ENCODE assay signal across 9 mouse cellular contexts in genomic region chr2:180952731-180953171, GRCm38 (mm10). TPM values are rescaled to one million over a fixed set of nuclear protein-coding genes. Genes with fewer than 3 reads are reported as not detected.
DNase-seq lines count a peak whose midpoint lies in the region; ATAC-seq and TF ChIP-seq lines count a peak whose summit lies in the region.
"Had no signal": no experiment of that assay in that cellular context is flagged by ENCODE, and none has a peak within 500 bp of the region (broad histone marks: within the 10 kb centered on the region; RNA-seq: fewer than 3 reads in every experiment).

No protein-coding gene starts in this region.

- intact Hi-C loops in left cerebral cortex, postnatal 4 days (cut with DNase I) = no loop called here

- H3K4me1 ChIP-seq in heart, embryonic 13.5 days = peaks cover 44% of the 10 kb centered on the region
- H3K4me1 ChIP-seq in ES-E14 (ENCODE audit: control insufficient read depth in 2 of 2, insufficient read depth in 2 of 2, low read length in 2 of 2, poor library complexity in 1 of 2) = peaks cover 4 to 37% of the 10 kb centered on the region in 2 experiments; a peak in 3 of 4 replicates
- peaks cover 52% of the 10 kb centered on the region for H3K4me1 ChIP-seq in forebrain, embryonic 12.5 days
- H3K4me1 ChIP-seq in stomach, postnatal 0 days (replicated peaks; ENCODE audit: control insufficient read depth, insufficient read depth) = peaks cover 4% of the 10 kb centered on the region; the same call in 1 of the 2 replicates

- H3K36me3 ChIP-seq in heart, embryonic 13.5 days = no peaks in the 10 kb centered on the region
- H3K36me3 ChIP-seq in ES-E14 (ENCODE audit: control insufficient read depth, insufficient read depth, low read length, poor library complexity, severe bottlenecking) = no peaks in the 10 kb centered on the region
- no peaks in the 10 kb centered on the region for H3K36me3 ChIP-seq in forebrain, embryonic 12.5 days (replicated peaks)
- no peaks in the 10 kb centered on the region for H3K36me3 ChIP-seq in stomach, postnatal 0 days (ENCODE audit: control insufficient read depth, insufficient read depth, low read length)

- peaks cover 55% of the 10 kb centered on the region for H3K27me3 ChIP-seq in heart, embryonic 13.5 days (replicated peaks)
- peaks cover 14% of the 10 kb centered on the region for H3K27me3 ChIP-seq in forebrain, embryonic 12.5 days
- H3K27me3 ChIP-seq in stomach, postnatal 0 days (ENCODE audit: control insufficient read depth, insufficient read depth, low read length) = no peaks in the 10 kb centered on the region

- 15% methylated on average over 9 of the region's 9 CpGs for WGBS in heart, embryonic 13.5 days
- WGBS in forebrain, embryonic 12.5 days = 1% methylated on average over 9 of the region's 9 CpGs
- WGBS in stomach, postnatal 0 days = 24% methylated on average over 9 of the region's 9 CpGs

- peak overlapping the region; percentile 82 for H3K9ac ChIP-seq in heart, embryonic 13.5 days
- 0 out of 2 replicates have a peak overlapping the region, but pooled peaks have one; percentile 9 for H3K9ac ChIP-seq in ES-E14 (ENCODE audit: insufficient read depth, low read depth, low read length, poor library complexity, severe bottlenecking)
- peak overlapping the region; percentile 63 for H3K9ac ChIP-seq in forebrain, embryonic 12.5 days
- H3K9ac ChIP-seq in stomach, postnatal 0 days (ENCODE audit: low read length) = 0 out of 2 replicates have a peak overlapping the region, but pooled peaks have one; percentile 4

- H3K27ac ChIP-seq in heart, embryonic 13.5 days (replicated peaks) = peak overlapping the region; percentile 79
- peak overlapping the region; percentile 78; the same call in 1 of the 2 replicates for H3K27ac ChIP-seq in ES-E14 (ENCODE audit: insufficient read depth, low read depth, low read length, poor library complexity, severe bottlenecking)
- peak overlapping the region; percentile 96 for H3K27ac ChIP-seq in forebrain, embryonic 12.5 days
- 0 out of 2 replicates have a peak overlapping the region, but pooled peaks have one; percentile 56 for H3K27ac ChIP-seq in stomach, postnatal 0 days (replicated peaks)

- TF ChIP-seq CTCF in stomach, postnatal 0 days (IDR thresholded peaks at IDR 0.05; ENCODE audit: low read depth) = no peak

- no peaks in the 10 kb centered on the region for H3K9me3 ChIP-seq in heart, embryonic 13.5 days
- no peaks in the 10 kb centered on the region for H3K9me3 ChIP-seq in ES-E14 (ENCODE audit: control insufficient read depth, insufficient read depth, low read depth, low read length)
- no peaks in the 10 kb centered on the region for H3K9me3 ChIP-seq in forebrain, embryonic 12.5 days
- H3K9me3 ChIP-seq in stomach, postnatal 0 days (ENCODE audit: control insufficient read depth, low read length) = no peaks in the 10 kb centered on the region

- peak overlapping the region; percentile 69 for H3K4me3 ChIP-seq in heart, embryonic 13.5 days
- H3K4me3 ChIP-seq in ES-E14 (ENCODE audit: insufficient read depth in 1 of 2, low read depth in 1 of 2, low read length in 2 of 2, poor library complexity in 1 of 2, severe bottlenecking in 1 of 2) = no peak overlapping the region
- H3K4me3 ChIP-seq in forebrain, embryonic 12.5 days (replicated peaks) = peak overlapping the region; percentile 66
- H3K4me3 ChIP-seq in stomach, postnatal 0 days (ENCODE audit: low read depth, low read length) = peak overlapping the region; percentile 51

- H3K4me2 ChIP-seq in heart, embryonic 13.5 days = peak overlapping the region; percentile 91
- peak overlapping the region; percentile 87 for H3K4me2 ChIP-seq in forebrain, embryonic 12.5 days
- H3K4me2 ChIP-seq in stomach, postnatal 0 days (replicated peaks; ENCODE audit: low read depth) = peak overlapping the region; percentile 82

- no peak for ATAC-seq in heart, embryonic 13.5 days (ENCODE audit: extremely low read depth, insufficient number of reproducible peaks, low FRiP score, low TSS enrichment)
- peak; percentile 66 for ATAC-seq in forebrain, embryonic 12.5 days (ENCODE audit: low FRiP score)
- ATAC-seq in stomach, postnatal 0 days (ENCODE audit: low FRiP score, low TSS enrichment) = no peak

- in situ Hi-C loops in ES-E14 (cut with MboI; ENCODE audit: low sequenced_read_pairs in 2 of 2, unreplicated experiment in 2 of 2) = no loop called here

- DNase-seq in heart, adult 11 months = no peak
- peak; percentile 50 for DNase-seq in ES-E14 (ENCODE audit: low read depth, low spot score)
- DNase-seq in left cerebral cortex, postnatal 4 days = peak; percentile 74
- DNase-seq in stomach, postnatal 0 days (ENCODE audit: low spot score) = no peak
- no peak for DNase-seq in urinary bladder, postnatal 10 days (ENCODE audit: low spot score)
- DNase-seq in adrenal gland, adult (ENCODE audit: inconsistent age in 2 of 2, low spot score in 1 of 2) = no peak

- no peak for TF ChIP-seq EP300 in stomach, postnatal 0 days (optimal IDR thresholded peaks at IDR 0.05)

TF ChIP-seq in ES-E14, 5 proteins besides CTCF, POLR2A, EP300 and RAD21:
- TF ChIP-seq ZNF384 (IDR thresholded peaks at IDR 0.05; ENCODE audit: low read depth, low read length) (peak; percentile 95), MAFK (IDR thresholded peaks at IDR 0.05; ENCODE audit: insufficient read depth, low read depth, low read length) (no peak)
TF ChIP-seq in ES-E14: peak in this region for 1.

RNA-seq across cellular contexts. Expression of gene Nkain4, which starts 1.7 kb away (rescaled TPM):
- polyA plus RNA-seq in heart, embryonic 13.5 days (2015; fragmentation: Nextera tagmentation; extraction: Ambion mirVana) = 47.3 and 49.3 TPM in 2 replicates
- 7.8 and 12.4 TPM in 2 replicates for total RNA-seq in ES-E14 (2012; rRNA removed)
- polyA plus RNA-seq in forebrain, embryonic 12.5 days (2016; fragmentation: Nextera tagmentation; extraction: Ambion mirVana) = 39.4 and 43.5 TPM in 2 replicates
- total RNA-seq in left cerebral cortex, postnatal 4 days (2021) = 10 to 100 TPM; 31.0 to 33.5 TPM
- polyA plus RNA-seq in stomach, postnatal 0 days (2015; fragmentation: Nextera tagmentation; extraction: Ambion mirVana) = 42.7 and 44.0 TPM in 2 replicates

RNA-seq across cellular contexts. Expression of gene Arfgap1, which starts 14.3 kb away (rescaled TPM):
- 80.0 and 82.9 TPM in 2 replicates for polyA plus RNA-seq in heart, embryonic 13.5 days (2015; fragmentation: Nextera tagmentation; extraction: Ambion mirVana)
- total RNA-seq in ES-E14 (2012; rRNA removed) = 46.7 and 55.0 TPM in 2 replicates
- polyA plus RNA-seq in forebrain, embryonic 12.5 days (2016; fragmentation: Nextera tagmentation; extraction: Ambion mirVana) = 85.2 and 87.7 TPM in 2 replicates
- 100 to 1,000 TPM; 103 to 119 TPM for total RNA-seq in left cerebral cortex, postnatal 4 days (2021)
- polyA plus RNA-seq in stomach, postnatal 0 days (2015; fragmentation: Nextera tagmentation; extraction: Ambion mirVana) = 45.1 and 45.2 TPM in 2 replicates

RNA-seq across cellular contexts. Expression of gene Birc7, which starts 23.9 kb away (rescaled TPM):
- polyA plus RNA-seq in heart, embryonic 13.5 days (2015; fragmentation: Nextera tagmentation; extraction: Ambion mirVana) = 0.44 and 0.47 TPM in 2 replicates
- 2.1 and 3.7 TPM in 2 replicates for total RNA-seq in ES-E14 (2012; rRNA removed)
- polyA plus RNA-seq in forebrain, embryonic 12.5 days (2016; fragmentation: Nextera tagmentation; extraction: Ambion mirVana) = 0.11 and 0.41 TPM in 2 replicates
- not detected for total RNA-seq in left cerebral cortex, postnatal 4 days (2021)
- polyA plus RNA-seq in stomach, postnatal 0 days (2015; fragmentation: Nextera tagmentation; extraction: Ambion mirVana) = 0.06 and 0.11 TPM in 2 replicates
- polyA plus RNA-seq: liver, embryonic 16.5 days had no signal

RNA-seq across cellular contexts. Expression of gene Ythdf1, which starts 32.0 kb away (rescaled TPM):
- polyA plus RNA-seq in heart, embryonic 13.5 days (2015; fragmentation: Nextera tagmentation; extraction: Ambion mirVana) = 31.8 and 34.0 TPM in 2 replicates
- 53.8 and 58.4 TPM in 2 replicates for total RNA-seq in ES-E14 (2012; rRNA removed)
- 62.6 and 64.5 TPM in 2 replicates for polyA plus RNA-seq in forebrain, embryonic 12.5 days (2016; fragmentation: Nextera tagmentation; extraction: Ambion mirVana)
- total RNA-seq in left cerebral cortex, postnatal 4 days (2021) = 10 to 100 TPM; 54.8 to 66.4 TPM
- polyA plus RNA-seq in stomach, postnatal 0 days (2015; fragmentation: Nextera tagmentation; extraction: Ambion mirVana) = 26.2 and 27.6 TPM in 2 replicates

RNA-seq across cellular contexts. Expression of gene Col20a1, which starts 33.6 kb away (rescaled TPM):
- 0.24 and 0.33 TPM in 2 replicates for polyA plus RNA-seq in heart, embryonic 13.5 days (2015; fragmentation: Nextera tagmentation; extraction: Ambion mirVana)
- 0.80 and 0.90 TPM in 2 replicates for total RNA-seq in ES-E14 (2012; rRNA removed)
- 0.45 and 0.51 TPM in 2 replicates for polyA plus RNA-seq in forebrain, embryonic 12.5 days (2016; fragmentation: Nextera tagmentation; extraction: Ambion mirVana)
- under 1 TPM; 0.50 to 0.87 TPM for total RNA-seq in left cerebral cortex, postnatal 4 days (2021)
- 0.98 and 1.3 TPM in 2 replicates for polyA plus RNA-seq in stomach, postnatal 0 days (2015; fragmentation: Nextera tagmentation; extraction: Ambion mirVana)

Comparison
In these comparisons a context has a peak if more than half of its experiments do, and no peak if none do; other contexts are left out.
1. H3K4me3 ChIP-seq: peak in heart, embryonic 13.5 days (single experiment), forebrain, embryonic 12.5 days (single experiment) and stomach, postnatal 0 days (single experiment); none in ES-E14 (0 of 2).
2. H3K9ac ChIP-seq: peak in every context shown above with its lines; median percentile 82 in heart, embryonic 13.5 days; 63 in forebrain, embryonic 12.5 days; 9 in ES-E14; 4 in stomach, postnatal 0 days.
3. DNase-seq: peak in ES-E14 (single experiment) and left cerebral cortex, postnatal 4 days (single experiment); none in heart, adult 11 months (single experiment), stomach, postnatal 0 days (single experiment), urinary bladder, postnatal 10 days (single experiment) and adrenal gland, adult (0 of 2).
4. Peak in every context shown above with its lines, with median percentiles within 50 percentile points of each other: H3K27ac ChIP-seq and H3K4me2 ChIP-seq.